Mouse (Mus musculus) 3T3-L1 (cell line): ENCODE data around the gene E330017A01Rik.
"Not testable (repeated sequence)": the region's sequence is repeated elsewhere in the genome, so short reads cannot be mapped to it uniquely, and the experiment has no call there.

Experiments used
- DNase-seq: peaks from one replicate; pipeline ENCODE4 v3.0.0-alpha.2; 2015; ENCODE audit warnings: low read depth, low spot score

The E330017A01Rik gene

GRCm38 (mm10) chr16:58638689-58639175, at the start of gene E330017A01Rik:
E330017A01Rik (minus strand) TSS chr16:58638739.
- DNase-seq: no peak

- no peak for DNase-seq
These were observed 47.3 kb upstream of the E330017A01Rik start for GRCm38 (mm10) chr16:58685548-58686537.

GRCm38 (mm10) chr16:58684537-58684936, 46.0 kb upstream of the E330017A01Rik start:
- peak; percentile 34 for DNase-seq

- DNase-seq: no peak
These were observed 45.4 kb upstream of the E330017A01Rik start for GRCm38 (mm10) chr16:58683911-58684310.

- DNase-seq: no peak
These were observed 44.3 kb upstream of the E330017A01Rik start for GRCm38 (mm10) chr16:58682870-58683269.

GRCm38 (mm10) chr16:58682046-58682445, 43.5 kb upstream of the E330017A01Rik start:
- DNase-seq: no peak

GRCm38 (mm10) chr16:58678660-58679059, 40.1 kb upstream of the E330017A01Rik start:
- DNase-seq: no peak

GRCm38 (mm10) chr16:58677491-58677890, 39.0 kb upstream of the E330017A01Rik start:
- DNase-seq: no peak

GRCm38 (mm10) chr16:58676633-58677032, 38.1 kb upstream of the E330017A01Rik start:
- no peak for DNase-seq

GRCm38 (mm10) chr16:58676156-58676555, 37.6 kb upstream of the E330017A01Rik start:
- no peak for DNase-seq

- no peak for DNase-seq
These were observed 36.7 kb upstream of the E330017A01Rik start for GRCm38 (mm10) chr16:58675256-58675655.

GRCm38 (mm10) chr16:58673811-58674410, 35.4 kb upstream of the E330017A01Rik start:
- no peak for DNase-seq

GRCm38 (mm10) chr16:58672396-58672795, 33.9 kb upstream of the E330017A01Rik start:
- no peak for DNase-seq

- peak; percentile 73 for DNase-seq
These were observed 32.9 kb upstream of the E330017A01Rik start for GRCm38 (mm10) chr16:58671212-58671985.

- no peak for DNase-seq
These were observed 32.1 kb upstream of the E330017A01Rik start for GRCm38 (mm10) chr16:58670643-58671042.

GRCm38 (mm10) chr16:58669917-58670630, 31.5 kb upstream of the E330017A01Rik start, which contains the start of gene Cpox:
Cpox (plus strand) TSS chr16:58670292.
- DNase-seq: peak; percentile 82

- no peak for DNase-seq
These were observed 30.7 kb upstream of the E330017A01Rik start for GRCm38 (mm10) chr16:58669264-58669663.

- DNase-seq: no peak
These were observed 30.0 kb upstream of the E330017A01Rik start for GRCm38 (mm10) chr16:58668586-58668985.

GRCm38 (mm10) chr16:58666681-58667080, 28.1 kb upstream of the E330017A01Rik start:
- not testable (repeated sequence) for DNase-seq

GRCm38 (mm10) chr16:58665137-58665536, 26.6 kb upstream of the E330017A01Rik start:
- DNase-seq: not testable (repeated sequence)

- no peak for DNase-seq
These were observed 25.3 kb upstream of the E330017A01Rik start for GRCm38 (mm10) chr16:58663816-58664215.
